Mouse (Mus musculus): ENCODE results near the gene Med29. TPM values are rescaled to one million over a fixed set of nuclear protein-coding genes. Genes with fewer than 3 reads are reported as not detected.

Gene Med29
- polyA plus RNA-seq, 1 experiment from 2014 or later: 27.5 TPM

DNA sequence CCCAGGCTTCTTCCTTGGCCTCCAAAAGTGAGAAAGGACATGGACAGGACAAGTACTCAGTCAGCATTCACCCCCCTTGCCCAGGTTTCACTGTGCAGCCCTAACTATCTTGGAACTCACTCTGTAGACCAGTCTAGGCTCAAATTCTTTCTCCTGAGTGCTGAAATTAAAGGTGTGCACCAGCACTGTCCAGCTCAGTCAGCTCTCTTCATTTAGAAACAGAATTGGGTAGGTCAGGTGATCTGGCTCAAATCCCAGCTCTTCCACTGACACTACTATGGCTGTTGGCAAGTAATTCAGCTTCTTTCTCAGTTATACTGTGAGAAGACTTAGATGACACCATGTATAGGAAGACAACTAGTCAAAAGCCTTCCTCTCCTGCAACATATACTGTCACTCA, 35.2 kb upstream of the Med29 start:
- Histone ChIP-seq H3K4me2 (replicated peaks; ENCODE audit: low read depth) (no peak overlapping the region), H3K27ac (replicated peaks) (no peak overlapping the region), H3K9me3 (ENCODE audit: control insufficient read depth, low read length) (no peaks in the 10 kb centered on the region), H3K9ac (ENCODE audit: low read length) (no peak overlapping the region), H3K4me1 (replicated peaks; ENCODE audit: control insufficient read depth, insufficient read depth) (no peaks in the 10 kb centered on the region), H3K36me3 (ENCODE audit: control insufficient read depth, insufficient read depth, low read length) (peaks cover 10% of the 10 kb centered on the region), H3K4me3 (ENCODE audit: low read depth, low read length) (no peak overlapping the region), H3K27me3 (ENCODE audit: control insufficient read depth, insufficient read depth, low read length) (no peaks in the 10 kb centered on the region)
- no peak for DNase-seq (ENCODE audit: low spot score)
- no peak for ATAC-seq (ENCODE audit: low FRiP score, low TSS enrichment)
- no peak for TF ChIP-seq EP300 (optimal IDR thresholded peaks at IDR 0.05)
- no peak for TF ChIP-seq CTCF (IDR thresholded peaks at IDR 0.05; ENCODE audit: low read depth)

DNA sequence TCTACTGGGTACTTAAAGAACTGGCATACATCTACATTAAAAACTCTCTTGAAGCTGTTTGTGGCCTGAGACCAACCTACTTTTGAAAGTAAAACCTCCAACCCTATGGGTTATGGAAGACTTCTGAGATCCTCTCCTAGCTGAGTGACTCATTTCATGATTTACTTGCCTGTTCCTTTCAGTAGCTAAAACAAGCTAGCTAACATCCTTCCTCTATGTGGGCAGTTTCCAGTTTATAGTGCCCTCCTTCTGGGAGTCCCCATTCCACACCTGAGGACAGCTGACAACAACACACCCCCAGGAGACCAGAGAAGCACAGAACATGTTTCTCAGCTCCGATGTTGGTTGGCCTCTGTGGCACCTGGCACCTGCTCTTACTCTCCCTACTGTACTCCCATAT, 30.5 kb upstream of the Med29 start:
- no peak for DNase-seq (ENCODE audit: low spot score)
- H3K4me2 ChIP-seq (replicated peaks; ENCODE audit: low read depth): no peak overlapping the region
- H3K4me1 ChIP-seq (replicated peaks; ENCODE audit: control insufficient read depth, insufficient read depth): no peaks in the 10 kb centered on the region
- no peak for ATAC-seq (ENCODE audit: low FRiP score, low TSS enrichment)
- H3K27me3 ChIP-seq (ENCODE audit: control insufficient read depth, insufficient read depth, low read length): no peaks in the 10 kb centered on the region
- H3K27ac ChIP-seq (replicated peaks): no peak overlapping the region
- TF ChIP-seq EP300 (optimal IDR thresholded peaks at IDR 0.05) (no peak), CTCF (IDR thresholded peaks at IDR 0.05; ENCODE audit: low read depth) (no peak)
- no peak overlapping the region for H3K4me3 ChIP-seq (ENCODE audit: low read depth, low read length)
- H3K9me3 ChIP-seq (ENCODE audit: control insufficient read depth, low read length): no peaks in the 10 kb centered on the region
- WGBS: 90% methylated on average over 1 of the region's 1 CpGs
- no peak overlapping the region for H3K9ac ChIP-seq (ENCODE audit: low read length)
- peaks cover 13% of the 10 kb centered on the region for H3K36me3 ChIP-seq (ENCODE audit: control insufficient read depth, insufficient read depth, low read length)

DNA sequence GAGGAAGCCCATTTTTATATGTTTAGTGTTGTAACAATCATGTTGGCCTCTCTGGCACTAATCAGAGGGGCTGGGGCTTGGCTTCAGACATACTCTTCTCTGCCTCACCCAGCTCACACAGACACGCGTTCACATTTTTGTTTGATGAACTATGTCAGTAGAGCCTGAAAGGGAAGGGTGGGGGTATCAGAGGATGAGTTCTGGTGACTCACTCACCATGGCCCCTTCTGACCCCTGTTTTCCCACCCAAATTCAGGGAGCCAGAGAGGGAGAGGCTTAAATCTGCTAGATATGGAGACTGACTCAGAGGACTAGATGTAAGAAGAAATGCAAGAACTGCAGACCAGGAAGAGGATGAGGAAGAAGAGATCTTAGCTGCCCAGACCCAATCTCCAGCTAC, 26.9 kb upstream of the Med29 start:
- Histone ChIP-seq H3K4me1 (replicated peaks; ENCODE audit: control insufficient read depth, insufficient read depth) (no peaks in the 10 kb centered on the region), H3K9me3 (ENCODE audit: control insufficient read depth, low read length) (no peaks in the 10 kb centered on the region), H3K9ac (ENCODE audit: low read length) (no peak overlapping the region), H3K4me3 (ENCODE audit: low read depth, low read length) (no peak overlapping the region), H3K4me2 (replicated peaks; ENCODE audit: low read depth) (no peak overlapping the region), H3K36me3 (ENCODE audit: control insufficient read depth, insufficient read depth, low read length) (peaks cover 13% of the 10 kb centered on the region), H3K27ac (replicated peaks) (peak overlapping the region; percentile 49; the same call in 1 of the 2 replicates), H3K27me3 (ENCODE audit: control insufficient read depth, insufficient read depth, low read length) (no peaks in the 10 kb centered on the region)
- ATAC-seq (ENCODE audit: low FRiP score, low TSS enrichment) (peak; percentile 51; the same call in 1 of the 2 replicates), DNase-seq (ENCODE audit: low spot score) (no peak)
- TF ChIP-seq EP300 (optimal IDR thresholded peaks at IDR 0.05) (no peak), CTCF (IDR thresholded peaks at IDR 0.05; ENCODE audit: low read depth) (no peak)
- WGBS: 91% methylated on average over 2 of the region's 2 CpGs

DNA sequence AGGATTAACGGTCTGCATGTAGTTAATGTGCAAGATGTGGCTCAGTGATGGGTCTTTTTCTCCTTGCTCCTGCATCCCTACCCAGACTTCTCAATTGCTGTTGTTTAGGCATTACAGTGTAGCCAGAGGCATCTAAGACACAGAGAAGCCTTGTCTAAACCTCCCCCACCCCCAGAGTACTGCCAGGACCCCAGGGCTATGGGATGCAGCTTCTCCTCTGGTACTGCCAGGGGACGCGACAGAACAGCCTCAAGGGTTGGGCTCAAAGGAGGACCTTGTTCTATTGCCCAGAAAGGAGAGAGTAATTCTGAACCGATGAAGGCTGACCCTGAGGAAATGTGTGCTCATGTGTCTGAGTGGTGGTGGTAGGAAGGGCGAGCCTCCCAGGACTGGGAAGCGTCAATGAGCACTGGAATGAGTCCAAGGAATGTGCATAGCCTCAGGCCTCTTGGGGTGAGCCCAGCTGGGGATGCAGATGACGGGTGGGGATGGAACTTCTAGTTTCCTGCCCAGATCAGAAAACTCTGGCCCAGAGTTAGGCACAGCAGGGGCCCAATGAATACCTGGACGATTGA, 25.7 kb upstream of the Med29 start:
- H3K36me3 ChIP-seq (ENCODE audit: control insufficient read depth, insufficient read depth, low read length): peaks cover 16% of the 10 kb centered on the region
- H3K4me2 ChIP-seq (replicated peaks; ENCODE audit: low read depth): no peak overlapping the region
- H3K27ac ChIP-seq (replicated peaks): 0 out of 2 replicates have a peak overlapping the region, but pooled peaks have one; percentile 1
- H3K4me3 ChIP-seq (ENCODE audit: low read depth, low read length): no peak overlapping the region
- H3K27me3 ChIP-seq (ENCODE audit: control insufficient read depth, insufficient read depth, low read length): no peaks in the 10 kb centered on the region
- WGBS: 49% methylated on average over 8 of the region's 8 CpGs
- DNase-seq (ENCODE audit: low spot score) (no peak), ATAC-seq (ENCODE audit: low FRiP score, low TSS enrichment) (peak; percentile 58; the same call in 1 of the 2 replicates)
- H3K9me3 ChIP-seq (ENCODE audit: control insufficient read depth, low read length): no peaks in the 10 kb centered on the region
- H3K4me1 ChIP-seq (replicated peaks; ENCODE audit: control insufficient read depth, insufficient read depth): no peaks in the 10 kb centered on the region
- no peak overlapping the region for H3K9ac ChIP-seq (ENCODE audit: low read length)
- TF ChIP-seq CTCF (IDR thresholded peaks at IDR 0.05; ENCODE audit: low read depth): no peak
- no peak for TF ChIP-seq EP300 (optimal IDR thresholded peaks at IDR 0.05)

DNA sequence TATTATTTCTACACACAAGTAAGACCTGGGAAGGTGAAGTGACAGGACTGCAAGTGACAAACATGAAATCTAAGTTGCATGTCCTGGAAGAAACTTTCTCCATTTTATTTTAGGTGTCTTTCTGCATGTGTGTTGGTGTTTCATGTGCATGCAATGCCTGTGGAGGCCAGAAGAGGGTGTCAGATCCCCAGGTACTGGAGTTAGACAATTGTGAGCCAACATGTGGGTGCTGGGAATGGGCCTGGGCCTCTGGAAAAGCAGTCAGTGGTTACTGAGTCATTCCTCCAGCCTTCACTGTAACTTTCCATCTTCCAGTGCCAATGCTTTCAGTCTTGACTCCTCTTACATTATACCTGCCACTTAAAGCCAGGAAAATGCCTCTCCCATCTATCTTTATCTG, 24.9 kb upstream of the Med29 start:
- Histone ChIP-seq H3K9me3 (ENCODE audit: control insufficient read depth, low read length) (no peaks in the 10 kb centered on the region), H3K4me2 (replicated peaks; ENCODE audit: low read depth) (no peak overlapping the region), H3K4me3 (ENCODE audit: low read depth, low read length) (no peak overlapping the region), H3K4me1 (replicated peaks; ENCODE audit: control insufficient read depth, insufficient read depth) (no peaks in the 10 kb centered on the region), H3K9ac (ENCODE audit: low read length) (no peak overlapping the region), H3K27ac (replicated peaks) (no peak overlapping the region), H3K36me3 (ENCODE audit: control insufficient read depth, insufficient read depth, low read length) (peaks cover 15% of the 10 kb centered on the region), H3K27me3 (ENCODE audit: control insufficient read depth, insufficient read depth, low read length) (no peaks in the 10 kb centered on the region)
- no peak for ATAC-seq (ENCODE audit: low FRiP score, low TSS enrichment)
- peak; percentile 42 for TF ChIP-seq CTCF (IDR thresholded peaks at IDR 0.05; ENCODE audit: low read depth)
- no peak for TF ChIP-seq EP300 (optimal IDR thresholded peaks at IDR 0.05)
- no peak for DNase-seq (ENCODE audit: low spot score)

DNA sequence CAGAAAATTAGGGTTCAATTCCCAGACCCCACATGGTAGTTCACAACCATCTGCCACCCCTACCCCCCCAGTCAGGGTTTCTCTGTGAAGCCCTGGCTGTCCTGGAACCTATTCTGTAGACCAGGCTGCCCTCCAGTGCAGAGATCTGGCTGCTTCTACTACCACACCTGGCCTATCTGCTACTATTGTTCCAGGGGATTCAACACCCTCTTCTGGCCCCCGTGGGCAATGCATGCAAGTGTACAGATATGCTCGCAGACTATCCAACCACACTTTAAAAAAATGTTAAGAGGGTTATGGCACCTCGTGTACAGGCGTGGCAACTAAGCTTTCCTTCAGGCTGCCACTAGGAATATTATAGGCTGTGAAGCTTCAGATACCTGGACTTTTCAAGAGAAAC, 20.3 kb upstream of the Med29 start:
- H3K4me1 ChIP-seq (replicated peaks; ENCODE audit: control insufficient read depth, insufficient read depth): no peaks in the 10 kb centered on the region
- H3K4me3 ChIP-seq (ENCODE audit: low read depth, low read length): no peak overlapping the region
- TF ChIP-seq CTCF (IDR thresholded peaks at IDR 0.05; ENCODE audit: low read depth): peak; percentile 28; the same call in 1 of the 2 replicates
- TF ChIP-seq EP300 (optimal IDR thresholded peaks at IDR 0.05): no peak
- no peaks in the 10 kb centered on the region for H3K27me3 ChIP-seq (ENCODE audit: control insufficient read depth, insufficient read depth, low read length)
- DNase-seq (ENCODE audit: low spot score) (no peak), ATAC-seq (ENCODE audit: low FRiP score, low TSS enrichment) (no peak)
- WGBS: 70% methylated on average over 4 of the region's 4 CpGs
- no peak overlapping the region for H3K4me2 ChIP-seq (replicated peaks; ENCODE audit: low read depth)
- H3K9ac ChIP-seq (ENCODE audit: low read length): no peak overlapping the region
- no peak overlapping the region for H3K27ac ChIP-seq (replicated peaks)
- no peaks in the 10 kb centered on the region for H3K9me3 ChIP-seq (ENCODE audit: control insufficient read depth, low read length)
- peaks cover 26% of the 10 kb centered on the region for H3K36me3 ChIP-seq (ENCODE audit: control insufficient read depth, insufficient read depth, low read length)
